Mouse (Mus musculus) neural tube, embryonic 14.5 days (tissue): ENCODE data around the gene Cox4i1. TPM values are rescaled to one million over a fixed set of nuclear protein-coding genes. Genes with fewer than 3 reads are reported as not detected.

Experiments used
- ATAC-seq: fragments of 200-750 bp; cut with Nextera tagmentation; 2 replicates; pipeline ENCODE4 v1.8.0; 2017; ENCODE audit warnings: low read depth, mild to moderate bottlenecking, moderate TSS enrichment, moderate library complexity
- H3K27ac ChIP-seq: fragments of 300-500 bp; sonication (generic); 2 replicates; pipeline ENCODE4 v1.5.1; 2014; ENCODE audit warnings: low read depth, mild to moderate bottlenecking, control low read depth, low read length, moderate library complexity, mixed read lengths
- H3K27me3 ChIP-seq: fragments of 300-500 bp; sonication (generic); 2 replicates; pipeline ENCODE4 v1.6.1; 2014; ENCODE audit warnings: low read length; ENCODE audit not compliant: control insufficient read depth, insufficient read depth
- H3K36me3 ChIP-seq: fragments of 300-500 bp; sonication (generic); 2 replicates; pipeline ENCODE4 v1.6.1; 2014; ENCODE audit warnings: low read length, mixed read lengths; ENCODE audit not compliant: control insufficient read depth, insufficient read depth
- H3K4me1 ChIP-seq: fragments of 300-500 bp; sonication (generic); 2 replicates; pipeline ENCODE4 v1.6.1; 2014; ENCODE audit warnings: low read length; ENCODE audit not compliant: control insufficient read depth, insufficient read depth
- H3K4me2 ChIP-seq: fragments of 300-500 bp; sonication (generic); 2 replicates; pipeline ENCODE4 v1.6.1; 2014; ENCODE audit warnings: mild to moderate bottlenecking, low read depth, low read length, control low read depth
- H3K4me3 ChIP-seq: fragments of 300-500 bp; sonication (generic); 2 replicates; pipeline ENCODE4 v1.5.1; 2014; ENCODE audit warnings: low read depth, low read length, control low read depth, mixed read lengths
- H3K9ac ChIP-seq: fragments of 300-500 bp; sonication (generic); replicated peaks from 2 replicates; pipeline ENCODE4 v1.6.1; 2014; ENCODE audit warnings: low read depth, mild to moderate bottlenecking, control low read depth, low read length, mixed read lengths
- H3K9me3 ChIP-seq: fragments of 300-500 bp; sonication (generic); 2 replicates; pipeline ENCODE4 v1.6.1; 2016; ENCODE audit warnings: low read length; ENCODE audit not compliant: control insufficient read depth
- WGBS: fragments of 180-500 bp; shearing (Covaris S2); extraction: QIAGEN DNeasy Blood & Tissue Kit; methylation state at CpG from one replicate; pipeline ENCODE4 v1.1.7; 2014; 5-methylcytosine and 5-hydroxymethylcytosine counted together
- polyA plus RNA-seq: library from polyadenylated mRNA; unstranded; fragments of >200 nt; fragmentation: Nextera tagmentation; extraction: Ambion mirVana; gene quantifications from 2 replicates; pipeline ENCODE4 v1.2.1, GENCODE M21; 2014

The Cox4i1 gene
- polyA plus RNA-seq, 1 experiment from 2014 or later, result 1,298 TPM

DNA sequence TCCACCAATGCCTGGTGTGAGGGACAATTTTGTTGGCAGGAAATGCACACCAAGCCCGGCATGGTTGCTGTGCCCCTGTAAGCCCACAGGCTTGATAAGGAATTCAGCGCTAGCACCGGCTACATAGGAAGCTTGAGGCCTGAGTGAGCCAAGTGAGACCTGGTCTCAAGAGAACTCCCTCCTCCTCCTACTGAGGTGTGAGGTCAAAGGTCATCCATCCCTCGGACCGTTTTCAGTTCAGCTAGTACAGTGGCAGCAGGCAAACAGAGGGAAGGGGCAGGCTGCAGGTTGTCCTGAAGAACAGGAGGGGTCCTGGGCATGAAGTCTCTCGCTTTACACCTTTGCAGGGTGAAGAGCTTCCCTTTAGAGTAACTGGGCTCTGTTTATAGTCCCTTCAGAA, 37.2 kb upstream of the Cox4i1 start:
- H3K9ac ChIP-seq, result no peak overlapping the region
- no peak overlapping the region for H3K27ac ChIP-seq
- no peaks in the 10 kb centered on the region for H3K27me3 ChIP-seq
- no peak for ATAC-seq
- no peak overlapping the region for H3K4me2 ChIP-seq
- H3K4me3 ChIP-seq, result no peak overlapping the region
- 43% methylated on average over 6 of the region's 6 CpGs for WGBS
- no peaks in the 10 kb centered on the region for H3K9me3 ChIP-seq
- H3K36me3 ChIP-seq, result no peaks in the 10 kb centered on the region
- peaks cover 9% of the 10 kb centered on the region for H3K4me1 ChIP-seq

GRCm38 (mm10) chr8:120631441-120632375, 36.3 kb upstream of the Cox4i1 start:
- WGBS, result 73% methylated on average over 21 of the region's 21 CpGs
- Histone ChIP-seq H3K4me3 (no peak overlapping the region), H3K27ac (no peak overlapping the region), H3K36me3 (no peaks in the 10 kb centered on the region), H3K27me3 (no peaks in the 10 kb centered on the region), H3K9ac (no peak overlapping the region), H3K4me2 (no peak overlapping the region), H3K4me1 (peaks cover 9% of the 10 kb centered on the region), H3K9me3 (no peaks in the 10 kb centered on the region)
- no peak for ATAC-seq

GRCm38 (mm10) chr8:120632969-120633664, 34.9 kb upstream of the Cox4i1 start:
- no peak for ATAC-seq
- H3K9me3 ChIP-seq, result no peaks in the 10 kb centered on the region
- H3K27me3 ChIP-seq, result no peaks in the 10 kb centered on the region
- H3K27ac ChIP-seq, result no peak overlapping the region
- H3K4me1 ChIP-seq, result peaks cover 9% of the 10 kb centered on the region
- peak overlapping the region; percentile 99 for H3K4me2 ChIP-seq
- H3K36me3 ChIP-seq, result no peaks in the 10 kb centered on the region
- H3K9ac ChIP-seq, result no peak overlapping the region
- peak overlapping the region; percentile 64 for H3K4me3 ChIP-seq
- 24% methylated on average over 17 of the region's 17 CpGs for WGBS

- H3K4me1 ChIP-seq, result peaks cover 9% of the 10 kb centered on the region
- ATAC-seq, result peak; percentile 49; the same call in 1 of the 2 replicates
- H3K4me3 ChIP-seq, result peak overlapping the region; percentile 64
- no peaks in the 10 kb centered on the region for H3K27me3 ChIP-seq
- no peaks in the 10 kb centered on the region for H3K36me3 ChIP-seq
- WGBS, result under 1% methylated on average over 44 of the region's 44 CpGs
- H3K27ac ChIP-seq, result no peak overlapping the region
- no peaks in the 10 kb centered on the region for H3K9me3 ChIP-seq
- peak overlapping the region; percentile 78 for H3K9ac ChIP-seq
- H3K4me2 ChIP-seq, result peak overlapping the region; percentile 99
Measured at GRCm38 (mm10) chr8:120633665-120634271, 34.3 kb upstream of the Cox4i1 start.

DNA sequence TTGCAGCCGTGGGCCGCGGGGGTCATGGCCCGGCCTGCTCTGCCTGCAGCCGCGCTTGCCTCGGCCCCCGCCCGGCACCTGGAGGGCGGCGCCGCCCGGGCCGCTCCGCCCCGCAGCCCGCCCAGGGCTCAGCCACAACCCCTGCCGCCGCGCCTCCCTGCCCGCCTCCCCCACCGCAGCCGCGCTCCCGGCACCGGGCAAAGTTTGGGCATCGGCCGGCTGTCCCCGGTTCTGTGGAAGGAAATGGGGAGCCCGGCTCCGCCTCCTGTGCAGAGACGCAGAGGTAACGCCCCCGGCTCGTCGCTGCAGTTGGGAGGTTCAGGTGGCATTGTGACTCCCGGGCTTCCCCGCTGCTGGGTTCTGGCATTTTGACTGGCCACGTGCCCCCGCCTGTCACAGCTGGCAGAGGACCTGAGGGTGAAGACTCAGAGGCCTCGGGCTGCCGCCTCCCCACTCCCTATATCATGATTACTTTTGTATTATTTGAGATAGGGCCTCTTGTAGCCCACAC, 33.6 kb upstream of the Cox4i1 start:
- peak; percentile 38; the same call in 1 of the 2 replicates for ATAC-seq
- peak overlapping the region; percentile 99 for H3K4me2 ChIP-seq
- H3K9ac ChIP-seq, result peak overlapping the region; percentile 78
- H3K9me3 ChIP-seq, result no peaks in the 10 kb centered on the region
- H3K27ac ChIP-seq, result no peak overlapping the region
- WGBS, result under 1% methylated on average over 35 of the region's 42 CpGs
- H3K36me3 ChIP-seq, result no peaks in the 10 kb centered on the region
- no peaks in the 10 kb centered on the region for H3K27me3 ChIP-seq
- peaks cover 9% of the 10 kb centered on the region for H3K4me1 ChIP-seq
- H3K4me3 ChIP-seq, result peak overlapping the region; percentile 64

GRCm38 (mm10) chr8:120641245-120641644, 26.8 kb upstream of the Cox4i1 start:
- Histone ChIP-seq H3K36me3 (no peaks in the 10 kb centered on the region), H3K27ac (no peak overlapping the region), H3K9me3 (no peaks in the 10 kb centered on the region), H3K4me1 (no peaks in the 10 kb centered on the region), H3K4me3 (no peak overlapping the region), H3K9ac (no peak overlapping the region), H3K27me3 (no peaks in the 10 kb centered on the region), H3K4me2 (no peak overlapping the region)
- no peak for ATAC-seq
- 53% methylated on average over 8 of the region's 8 CpGs for WGBS

DNA sequence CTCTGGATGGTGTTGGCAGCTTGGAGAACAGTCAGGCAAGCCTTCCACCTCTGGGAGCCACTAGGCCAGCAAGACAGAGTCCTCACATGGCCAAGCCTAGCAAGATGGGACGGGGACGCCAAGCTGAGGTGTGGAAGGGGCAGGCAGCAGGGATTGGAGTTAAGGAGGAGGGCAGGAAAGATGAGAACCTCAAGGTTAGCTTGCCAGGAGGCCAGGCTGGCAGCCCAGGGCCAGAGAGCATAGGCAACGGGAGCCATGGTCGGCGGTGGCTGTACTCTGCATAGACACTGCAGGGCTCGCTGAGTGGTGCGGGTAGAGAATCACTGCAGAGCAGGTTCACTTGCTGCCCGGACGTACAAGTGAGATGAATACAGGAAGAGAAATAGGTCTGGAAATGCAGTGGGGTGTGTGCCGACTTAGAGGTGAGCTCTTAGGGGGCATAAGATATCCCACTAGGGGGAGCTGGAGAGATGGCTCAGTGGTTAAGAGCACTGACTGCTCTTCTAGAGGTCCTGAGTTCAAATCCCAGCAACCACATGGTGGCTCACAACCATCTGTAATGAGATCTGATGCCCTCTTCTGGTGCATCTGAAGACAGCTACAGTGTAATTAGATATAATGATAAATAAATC, 25.9 kb upstream of the Cox4i1 start:
- H3K9ac ChIP-seq, result no peak overlapping the region
- no peaks in the 10 kb centered on the region for H3K4me1 ChIP-seq
- H3K4me2 ChIP-seq, result no peak overlapping the region
- ATAC-seq, result no peak
- WGBS, result 80% methylated on average over 10 of the region's 10 CpGs
- H3K27me3 ChIP-seq, result no peaks in the 10 kb centered on the region
- H3K9me3 ChIP-seq, result no peaks in the 10 kb centered on the region
- no peaks in the 10 kb centered on the region for H3K36me3 ChIP-seq
- H3K4me3 ChIP-seq, result no peak overlapping the region
- no peak overlapping the region for H3K27ac ChIP-seq

GRCm38 (mm10) chr8:120644663-120645062, 23.4 kb upstream of the Cox4i1 start:
- ATAC-seq, result peak; percentile 83
- Histone ChIP-seq H3K4me2 (no peak overlapping the region), H3K4me1 (no peaks in the 10 kb centered on the region), H3K36me3 (no peaks in the 10 kb centered on the region), H3K9me3 (no peaks in the 10 kb centered on the region), H3K27ac (peak overlapping the region; percentile 7; the same call in 1 of the 2 replicates), H3K4me3 (no peak overlapping the region), H3K27me3 (no peaks in the 10 kb centered on the region), H3K9ac (no peak overlapping the region)
- 67% methylated on average over 7 of the region's 7 CpGs for WGBS
